Mouse (Mus musculus): ENCODE data around the gene Anapc15. TPM values are rescaled to one million over a fixed set of nuclear protein-coding genes. Genes with fewer than 3 reads are reported as not detected.

The Anapc15 gene
- polyA plus RNA-seq, 1 experiment = 103 TPM

- no peaks in the 10 kb centered on the region for H3K36me3 ChIP-seq (ENCODE audit: control insufficient read depth, insufficient read depth, low read length)
- peaks cover 15% of the 10 kb centered on the region; the same call in 1 of the 2 replicates for H3K27me3 ChIP-seq (ENCODE audit: control insufficient read depth, insufficient read depth, low read length)
- 93% methylated on average over 18 of the region's 18 CpGs for WGBS
- H3K27ac ChIP-seq (ENCODE audit: control insufficient read depth, insufficient read depth, low read length) = no peak overlapping the region
- DNase-seq = no peak
- no peak overlapping the region for H3K4me3 ChIP-seq (ENCODE audit: control insufficient read depth, insufficient read depth, low read length)
- peaks cover 13% of the 10 kb centered on the region for H3K4me1 ChIP-seq (replicated peaks; ENCODE audit: control insufficient read depth, insufficient read depth, low read length)
- TF ChIP-seq CTCF (IDR thresholded peaks at IDR 0.05; ENCODE audit: borderline replicate concordance, control insufficient read depth, extremely low read depth, insufficient read depth, low read length, poor library complexity) (no peak), POLR2A (IDR thresholded peaks at IDR 0.05; ENCODE audit: control insufficient read depth, extremely low read depth, insufficient read depth, low read length, poor library complexity) (no peak)
Observed at GRCm38 (mm10) chr7:101823758-101824630, 39.5 kb upstream of the Anapc15 start.

- 98% methylated on average over 3 of the region's 3 CpGs for WGBS
- TF ChIP-seq CTCF (IDR thresholded peaks at IDR 0.05; ENCODE audit: borderline replicate concordance, control insufficient read depth, extremely low read depth, insufficient read depth, low read length, poor library complexity) = no peak
- no peak for TF ChIP-seq POLR2A (IDR thresholded peaks at IDR 0.05; ENCODE audit: control insufficient read depth, extremely low read depth, insufficient read depth, low read length, poor library complexity)
Observed at GRCm38 (mm10) chr7:101830373-101830772, 33.1 kb upstream of the Anapc15 start.

GRCm38 (mm10) chr7:101831437-101831836 lies 32.1 kb upstream of the Anapc15 start:
- 95% methylated on average over 8 of the region's 8 CpGs for WGBS
- DNase-seq = no peak
- Histone ChIP-seq H3K27me3 (ENCODE audit: control insufficient read depth, insufficient read depth, low read length) (peaks cover under 1% of the 10 kb centered on the region; the same call in 1 of the 2 replicates), H3K4me3 (ENCODE audit: control insufficient read depth, insufficient read depth, low read length) (no peak overlapping the region), H3K4me1 (replicated peaks; ENCODE audit: control insufficient read depth, insufficient read depth, low read length) (peaks cover 5% of the 10 kb centered on the region), H3K36me3 (ENCODE audit: control insufficient read depth, insufficient read depth, low read length) (no peaks in the 10 kb centered on the region), H3K27ac (ENCODE audit: control insufficient read depth, insufficient read depth, low read length) (no peak overlapping the region)
- TF ChIP-seq CTCF (IDR thresholded peaks at IDR 0.05; ENCODE audit: borderline replicate concordance, control insufficient read depth, extremely low read depth, insufficient read depth, low read length, poor library complexity) (no peak), POLR2A (IDR thresholded peaks at IDR 0.05; ENCODE audit: control insufficient read depth, extremely low read depth, insufficient read depth, low read length, poor library complexity) (no peak)

More at GRCm38 (mm10) chr7:101830373-101830772, 33.1 kb upstream of the Anapc15 start:
- Histone ChIP-seq H3K27me3 (ENCODE audit: control insufficient read depth, insufficient read depth, low read length) (no peaks in the 10 kb centered on the region), H3K4me1 (replicated peaks; ENCODE audit: control insufficient read depth, insufficient read depth, low read length) (no peaks in the 10 kb centered on the region), H3K27ac (ENCODE audit: control insufficient read depth, insufficient read depth, low read length) (no peak overlapping the region), H3K36me3 (ENCODE audit: control insufficient read depth, insufficient read depth, low read length) (no peaks in the 10 kb centered on the region), H3K4me3 (ENCODE audit: control insufficient read depth, insufficient read depth, low read length) (no peak overlapping the region)
- no peak for DNase-seq

GRCm38 (mm10) chr7:101832372-101832771 lies 31.1 kb upstream of the Anapc15 start:
- no peaks in the 10 kb centered on the region for H3K36me3 ChIP-seq (ENCODE audit: control insufficient read depth, insufficient read depth, low read length)
- no peak overlapping the region for H3K4me3 ChIP-seq (ENCODE audit: control insufficient read depth, insufficient read depth, low read length)
- TF ChIP-seq CTCF (IDR thresholded peaks at IDR 0.05; ENCODE audit: borderline replicate concordance, control insufficient read depth, extremely low read depth, insufficient read depth, low read length, poor library complexity) (no peak), POLR2A (IDR thresholded peaks at IDR 0.05; ENCODE audit: control insufficient read depth, extremely low read depth, insufficient read depth, low read length, poor library complexity) (no peak)
- peaks cover 10% of the 10 kb centered on the region for H3K4me1 ChIP-seq (replicated peaks; ENCODE audit: control insufficient read depth, insufficient read depth, low read length)
- no peak overlapping the region for H3K27ac ChIP-seq (ENCODE audit: control insufficient read depth, insufficient read depth, low read length)
- DNase-seq = no peak
- 91% methylated on average over 4 of the region's 4 CpGs for WGBS
- peaks cover 8% of the 10 kb centered on the region for H3K27me3 ChIP-seq (ENCODE audit: control insufficient read depth, insufficient read depth, low read length)

GRCm38 (mm10) chr7:101833352-101833751 lies 30.2 kb upstream of the Anapc15 start:
- peaks cover 15% of the 10 kb centered on the region for H3K27me3 ChIP-seq (ENCODE audit: control insufficient read depth, insufficient read depth, low read length)
- 93% methylated on average over 5 of the region's 5 CpGs for WGBS
- TF ChIP-seq POLR2A (IDR thresholded peaks at IDR 0.05; ENCODE audit: control insufficient read depth, extremely low read depth, insufficient read depth, low read length, poor library complexity) (no peak), CTCF (IDR thresholded peaks at IDR 0.05; ENCODE audit: borderline replicate concordance, control insufficient read depth, extremely low read depth, insufficient read depth, low read length, poor library complexity) (no peak)
- no peaks in the 10 kb centered on the region for H3K36me3 ChIP-seq (ENCODE audit: control insufficient read depth, insufficient read depth, low read length)
- no peak overlapping the region for H3K4me3 ChIP-seq (ENCODE audit: control insufficient read depth, insufficient read depth, low read length)
- H3K27ac ChIP-seq (ENCODE audit: control insufficient read depth, insufficient read depth, low read length) = no peak overlapping the region
- peaks cover 12% of the 10 kb centered on the region for H3K4me1 ChIP-seq (replicated peaks; ENCODE audit: control insufficient read depth, insufficient read depth, low read length)
- DNase-seq = no peak

- no peak overlapping the region for H3K4me3 ChIP-seq (ENCODE audit: control insufficient read depth, insufficient read depth, low read length)
- TF ChIP-seq POLR2A (IDR thresholded peaks at IDR 0.05; ENCODE audit: control insufficient read depth, extremely low read depth, insufficient read depth, low read length, poor library complexity) (no peak), CTCF (IDR thresholded peaks at IDR 0.05; ENCODE audit: borderline replicate concordance, control insufficient read depth, extremely low read depth, insufficient read depth, low read length, poor library complexity) (no peak)
- 91% methylated on average over 3 of the region's 3 CpGs for WGBS
- no peak for DNase-seq
- no peak overlapping the region for H3K27ac ChIP-seq (ENCODE audit: control insufficient read depth, insufficient read depth, low read length)
- H3K4me1 ChIP-seq (replicated peaks; ENCODE audit: control insufficient read depth, insufficient read depth, low read length) = peaks cover 12% of the 10 kb centered on the region
- no peaks in the 10 kb centered on the region for H3K36me3 ChIP-seq (ENCODE audit: control insufficient read depth, insufficient read depth, low read length)
- peaks cover 15% of the 10 kb centered on the region for H3K27me3 ChIP-seq (ENCODE audit: control insufficient read depth, insufficient read depth, low read length)
Observed at GRCm38 (mm10) chr7:101833916-101834584, 29.5 kb upstream of the Anapc15 start.

Data from thymus, adult 2 months (tissue).